Mouse (Mus musculus) B cell, adult 2 months (primary cell): ENCODE measurements around the gene Abcf3.

Source experiments
- DNase-seq, 2 experiments: peaks; one replicate each; pipeline ENCODE4 v3.0.0; 2022

Abcf3 gene

DNA sequence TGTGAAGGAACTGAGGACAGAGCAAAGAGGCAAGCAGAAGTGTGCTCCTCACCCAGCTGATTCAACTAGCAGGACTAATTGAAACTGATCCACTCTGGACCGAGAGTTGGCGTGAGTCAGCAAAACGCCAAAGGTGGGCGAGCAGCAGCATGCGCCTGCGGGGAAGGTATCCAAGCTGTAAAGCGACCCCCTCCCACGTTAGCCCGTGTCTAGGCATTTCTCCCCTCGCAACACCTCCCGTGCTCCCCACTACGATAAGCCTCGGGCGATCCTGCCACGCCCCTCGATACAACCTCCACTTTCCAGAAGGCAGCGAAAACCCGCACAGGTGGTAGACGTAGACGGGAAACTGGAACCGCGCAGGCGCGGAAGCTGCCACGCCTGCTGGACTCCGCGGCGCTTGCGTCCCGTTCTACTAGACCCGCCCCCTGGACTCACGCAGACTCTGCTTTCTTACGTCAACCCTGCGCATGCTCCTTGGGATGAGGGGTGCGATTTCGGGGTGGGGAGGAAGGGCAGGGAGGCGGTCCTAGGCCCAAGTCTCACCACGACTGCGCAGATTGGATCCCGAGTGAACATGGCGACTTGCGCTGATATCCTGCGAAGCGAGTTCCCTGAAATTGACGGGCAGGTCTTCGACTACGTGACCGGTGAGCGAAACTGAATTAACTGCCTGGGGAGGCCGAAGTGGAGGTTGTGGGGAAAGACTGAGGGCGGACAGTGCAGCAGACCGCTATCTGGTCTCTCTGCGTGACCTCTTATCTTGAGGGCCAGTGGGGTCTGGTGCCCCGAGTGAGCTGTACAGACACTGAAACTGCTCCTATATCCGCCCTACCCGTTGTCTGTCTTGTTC, at the start of gene Abcf3:
TSS of gene Abcf3 (plus strand) at position 482 of the 853 bp plus-strand sequence.
- DNase-seq = peak; percentile 97 to 98

- peak; percentile 93 to 96 for DNase-seq
These were observed 49.5 kb upstream of the Abcf3 start, which contains the start of gene Eif2b5 for GRCm38 (mm10) chr16:20498677-20499475. Gene Eif2b5 (plus strand): TSS chr16:20498817.

DNA sequence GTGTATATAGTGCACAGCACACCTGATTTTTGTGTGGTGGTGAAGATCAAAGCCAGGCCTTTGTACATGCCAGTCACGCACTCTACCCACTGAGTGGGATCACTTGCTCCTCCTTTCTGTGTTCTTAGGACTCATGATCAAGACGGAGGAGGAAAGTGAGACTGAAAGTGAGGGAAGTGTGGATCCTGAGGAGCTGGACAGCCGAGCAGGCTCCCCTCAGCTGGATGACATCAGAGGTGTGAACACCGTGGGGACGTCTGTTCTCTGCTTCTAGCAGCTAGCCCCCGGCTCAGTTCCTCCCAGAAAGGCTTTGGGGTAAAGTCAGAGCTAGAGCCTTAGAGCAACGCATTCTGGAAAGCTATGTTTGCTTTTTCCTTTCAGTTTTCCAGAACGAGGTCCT, 42.4 kb upstream of the Abcf3 start:
- DNase-seq = no peak

DNA sequence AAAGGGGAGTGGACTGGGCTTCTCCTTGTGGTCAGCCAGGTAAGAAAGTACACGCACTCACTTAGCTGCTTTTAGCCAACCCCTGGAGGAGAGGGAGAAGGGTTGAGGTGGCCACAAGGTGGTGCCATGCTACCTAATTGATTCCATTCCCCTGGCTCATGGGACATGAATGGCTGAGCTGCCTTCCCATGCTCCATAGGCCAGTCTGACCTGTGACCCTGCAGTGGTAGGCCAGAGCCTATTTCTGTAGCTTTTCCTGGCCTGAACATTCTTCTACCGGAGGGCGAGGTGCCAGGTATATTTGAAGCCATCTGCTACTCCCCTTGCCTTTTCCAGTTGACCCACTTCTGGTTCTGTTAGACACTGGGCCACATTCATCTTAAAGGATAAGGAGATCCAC, 39.0 kb upstream of the Abcf3 start:
- peak; percentile 22 to 23 for DNase-seq

- no peak for DNase-seq
These were observed 37.0 kb upstream of the Abcf3 start for GRCm38 (mm10) chr16:20511277-20511847.

- DNase-seq = no peak
These were observed 32.3 kb upstream of the Abcf3 start for GRCm38 (mm10) chr16:20516032-20516431.

DNA sequence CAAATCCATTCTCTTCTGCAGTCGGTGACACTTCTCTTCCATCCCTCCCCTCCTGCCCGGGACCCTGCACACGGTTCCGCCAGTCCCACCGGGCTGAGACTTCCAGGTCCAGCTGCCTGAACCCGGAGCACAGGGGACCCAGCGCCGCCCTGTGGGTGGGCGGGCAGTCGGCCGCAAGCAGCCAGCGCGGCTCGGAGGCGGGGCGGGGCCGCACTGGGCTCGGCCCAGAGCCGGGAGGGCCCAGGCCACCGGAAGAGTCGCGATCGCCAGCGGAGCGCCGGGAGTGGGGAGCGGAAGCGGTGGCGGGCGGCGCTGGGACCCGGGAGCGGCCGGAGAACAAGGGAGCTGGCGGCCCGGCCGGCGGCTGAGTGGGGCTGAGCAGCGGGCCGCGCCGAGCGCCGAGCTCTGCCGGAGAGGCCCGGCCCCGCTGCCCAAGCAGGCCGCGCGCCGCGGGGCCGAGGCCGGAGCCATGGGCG, 31.6 kb upstream of the Abcf3 start, which contains the start of gene Dvl3:
TSS of gene Dvl3 (plus strand) at position 257 of the 476 bp plus-strand sequence.
- DNase-seq = peak; percentile 81 to 84

DNA sequence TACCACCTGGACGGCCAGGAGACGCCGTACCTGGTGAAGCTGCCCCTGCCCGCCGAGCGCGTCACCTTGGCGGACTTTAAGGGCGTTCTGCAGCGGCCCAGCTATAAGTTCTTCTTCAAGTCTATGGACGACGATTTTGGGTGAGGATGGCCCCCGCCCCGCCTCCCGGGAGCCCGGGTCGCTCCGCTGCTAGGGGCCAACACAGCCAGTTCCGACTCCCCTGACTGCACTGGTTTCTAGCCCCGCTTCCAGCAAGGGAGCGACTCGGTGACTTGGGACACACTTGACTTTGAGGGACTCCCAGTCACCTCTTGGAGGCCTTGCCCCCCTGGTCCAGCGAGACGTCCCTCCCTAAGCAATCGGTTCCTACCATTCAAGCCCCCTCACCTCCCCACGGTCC, 31.2 kb upstream of the Abcf3 start:
- DNase-seq = peak in 1 of 2 experiments; percentile 35

GRCm38 (mm10) chr16:20517701-20518374, 30.5 kb upstream of the Abcf3 start:
- DNase-seq = no peak

GRCm38 (mm10) chr16:20523886-20524285, 24.5 kb upstream of the Abcf3 start:
- no peak for DNase-seq

DNA sequence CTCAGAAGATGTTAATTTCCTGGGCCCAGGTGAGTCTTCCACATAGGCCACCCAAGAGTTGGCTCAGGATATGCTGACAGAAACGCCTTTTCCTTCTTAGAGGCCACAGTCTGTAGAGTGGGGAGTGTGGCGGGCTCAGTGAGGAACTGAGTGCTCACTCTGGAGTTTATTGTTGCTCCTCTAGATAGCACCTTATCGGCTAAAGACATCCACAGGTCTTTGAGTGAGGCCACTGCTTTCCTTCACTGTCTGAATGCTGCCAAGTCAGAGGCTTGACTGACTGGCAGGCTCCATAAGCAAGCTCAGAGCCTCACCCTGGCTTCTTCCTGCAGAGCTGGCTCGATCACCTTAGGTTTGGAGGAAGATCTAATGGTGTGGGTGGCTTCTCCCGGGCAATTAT, 19.6 kb upstream of the Abcf3 start:
- DNase-seq = no peak

DNA sequence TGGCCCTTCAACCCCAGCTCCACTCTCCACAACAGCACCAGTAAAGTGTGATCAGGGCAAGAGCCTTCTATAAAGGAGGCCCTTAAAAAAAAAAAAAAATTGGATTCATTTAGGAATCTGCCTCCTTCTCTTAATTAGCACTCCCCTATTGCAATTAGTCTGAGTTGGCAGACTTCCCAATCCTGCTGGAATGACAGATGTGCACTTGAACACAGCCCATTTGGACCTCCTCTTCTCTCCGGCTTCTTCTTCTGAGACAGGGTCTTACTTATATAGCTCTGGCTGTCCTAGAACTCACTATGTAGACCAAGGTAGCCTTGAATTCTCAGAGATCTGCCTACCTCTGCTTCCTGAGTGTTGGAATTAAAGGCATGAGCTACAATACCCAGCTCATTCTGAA, 19.0 kb upstream of the Abcf3 start:
- DNase-seq = no peak

- no peak for DNase-seq
These were observed 17.4 kb upstream of the Abcf3 start for GRCm38 (mm10) chr16:20530941-20531340.

DNA sequence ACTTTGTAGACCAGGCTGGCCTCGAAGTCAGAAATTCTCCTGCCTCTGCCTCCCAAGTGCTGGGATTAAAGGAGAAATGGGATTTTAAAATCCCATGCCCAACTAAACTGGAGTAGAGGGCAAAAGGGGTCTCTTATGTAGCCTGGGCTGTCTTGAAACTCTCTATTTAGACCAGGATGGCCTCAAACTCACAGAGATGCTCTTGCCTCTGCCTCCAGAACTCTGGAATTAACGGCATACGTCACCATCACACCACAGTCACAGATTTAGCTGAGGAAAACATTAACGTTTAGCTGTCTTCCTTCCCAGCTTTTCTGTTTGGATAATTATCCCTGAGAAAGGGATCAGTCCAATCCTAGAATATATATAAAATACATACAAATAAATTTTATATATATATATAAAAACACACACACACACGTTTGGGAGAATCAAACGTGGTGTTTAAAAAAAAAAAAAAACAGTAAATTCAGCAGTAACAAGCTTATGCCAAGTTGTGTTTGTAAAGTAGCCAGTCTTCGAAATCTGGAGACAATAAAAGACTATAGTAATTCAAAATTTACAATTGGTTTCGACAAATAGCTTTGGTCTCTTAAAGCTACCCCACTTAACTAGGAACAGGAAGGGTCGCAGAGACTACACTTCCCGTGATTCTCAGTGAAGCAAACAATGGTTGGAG, 13.6 kb upstream of the Abcf3 start:
- no peak for DNase-seq

GRCm38 (mm10) chr16:20535296-20536080, 12.9 kb upstream of the Abcf3 start, which contains the start of gene Ap2m1:
Gene Ap2m1 (plus strand): TSS chr16:20535478.
- DNase-seq = peak; percentile 90 to 92

- DNase-seq = no peak
These were observed 12.2 kb upstream of the Abcf3 start for GRCm38 (mm10) chr16:20536081-20536665.

DNA sequence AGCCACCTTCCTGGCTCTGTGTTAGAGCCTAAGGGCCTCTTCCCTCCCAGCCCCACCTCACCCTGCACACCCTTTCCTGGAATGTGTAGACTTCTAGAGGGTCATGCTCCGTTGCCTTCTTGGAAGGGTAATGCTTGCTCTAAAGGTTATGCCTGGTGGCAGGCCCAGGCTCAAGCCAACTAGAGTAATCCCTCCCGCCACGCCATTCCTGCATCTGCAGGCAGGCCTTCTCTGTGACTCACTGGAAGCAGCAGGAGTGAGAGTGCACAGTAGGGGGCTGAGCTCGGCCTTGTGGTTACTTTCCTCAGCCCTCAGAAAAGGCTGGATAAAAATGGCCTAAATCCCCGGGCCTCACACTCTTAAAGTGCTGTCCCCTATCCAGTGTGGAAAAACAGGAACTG, 11.3 kb upstream of the Abcf3 start:
- DNase-seq = no peak

GRCm38 (mm10) chr16:20537601-20538320, 10.6 kb upstream of the Abcf3 start:
- no peak for DNase-seq

- no peak for DNase-seq
These were observed 8.7 kb upstream of the Abcf3 start for GRCm38 (mm10) chr16:20539649-20540048.

- DNase-seq = no peak
These were observed 7.9 kb upstream of the Abcf3 start for GRCm38 (mm10) chr16:20540438-20540837.
